Mouse (Mus musculus): ENCODE measurements around the gene Akr7a5. TPM values are rescaled to one million over a fixed set of nuclear protein-coding genes. Genes with fewer than 3 reads are reported as not detected.

The Akr7a5 gene
- polyA plus RNA-seq, 1 experiment from 2014 or later, result 210 TPM

- Histone ChIP-seq H3K36me3 (ENCODE audit: insufficient read depth, low read length) (peaks cover 13% of the 10 kb centered on the region; the same call in 1 of the 2 replicates), H3K4me3 (ENCODE audit: low read length) (no peak overlapping the region), H3K9me3 (ENCODE audit: low read length) (no peaks in the 10 kb centered on the region), H3K27ac (ENCODE audit: low read length) (no peak overlapping the region), H3K4me2 (replicated peaks; ENCODE audit: low read depth, low read length) (no peak overlapping the region), H3K9ac (replicated peaks; ENCODE audit: low read length) (no peak overlapping the region), H3K4me1 (ENCODE audit: insufficient read depth, low read length) (peaks cover 5% of the 10 kb centered on the region; the same call in 1 of the 2 replicates), H3K27me3 (ENCODE audit: insufficient read depth, low read length) (no peaks in the 10 kb centered on the region)
- ATAC-seq (ENCODE audit: low FRiP score, low TSS enrichment), result no peak
- WGBS, result 67% methylated on average over 7 of the region's 7 CpGs
These were observed 31.2 kb downstream of the Akr7a5 start for GRCm38 (mm10) chr4:139341556-139342233.

- no peak for ATAC-seq (ENCODE audit: low FRiP score, low TSS enrichment)
- Histone ChIP-seq H3K9me3 (ENCODE audit: low read length) (no peaks in the 10 kb centered on the region), H3K27me3 (ENCODE audit: insufficient read depth, low read length) (no peaks in the 10 kb centered on the region), H3K9ac (replicated peaks; ENCODE audit: low read length) (no peak overlapping the region), H3K4me2 (replicated peaks; ENCODE audit: low read depth, low read length) (no peak overlapping the region), H3K4me1 (ENCODE audit: insufficient read depth, low read length) (no peaks in the 10 kb centered on the region), H3K27ac (ENCODE audit: low read length) (no peak overlapping the region), H3K4me3 (ENCODE audit: low read length) (no peak overlapping the region), H3K36me3 (ENCODE audit: insufficient read depth, low read length) (peaks cover 32% of the 10 kb centered on the region)
- 54% methylated on average over 5 of the region's 5 CpGs for WGBS
These were observed 33.2 kb downstream of the Akr7a5 start for GRCm38 (mm10) chr4:139343718-139344117.

- H3K4me2 ChIP-seq (replicated peaks; ENCODE audit: low read depth, low read length), result no peak overlapping the region
- 83% methylated on average over 23 of the region's 23 CpGs for WGBS
- no peaks in the 10 kb centered on the region for H3K27me3 ChIP-seq (ENCODE audit: insufficient read depth, low read length)
- no peak overlapping the region for H3K27ac ChIP-seq (ENCODE audit: low read length)
- ATAC-seq (ENCODE audit: low FRiP score, low TSS enrichment), result no peak; the same call in 1 of the 2 replicates
- no peaks in the 10 kb centered on the region for H3K9me3 ChIP-seq (ENCODE audit: low read length)
- H3K36me3 ChIP-seq (ENCODE audit: insufficient read depth, low read length), result peaks cover 41% of the 10 kb centered on the region
- H3K4me3 ChIP-seq (ENCODE audit: low read length), result no peak overlapping the region
- H3K9ac ChIP-seq (replicated peaks; ENCODE audit: low read length), result no peak overlapping the region
- no peaks in the 10 kb centered on the region for H3K4me1 ChIP-seq (ENCODE audit: insufficient read depth, low read length)
These were observed 35.0 kb downstream of the Akr7a5 start for GRCm38 (mm10) chr4:139345416-139346019.

- Histone ChIP-seq H3K36me3 (ENCODE audit: insufficient read depth, low read length) (peaks cover 33% of the 10 kb centered on the region), H3K4me2 (replicated peaks; ENCODE audit: low read depth, low read length) (peak within 1 kb of the TSS; percentile 92), H3K4me3 (ENCODE audit: low read length) (peak within 1 kb of the TSS; percentile 95), H3K4me1 (ENCODE audit: insufficient read depth, low read length) (peaks cover 16% of the 10 kb centered on the region), H3K9me3 (ENCODE audit: low read length) (no peaks in the 10 kb centered on the region), H3K27me3 (ENCODE audit: insufficient read depth, low read length) (no peaks in the 10 kb centered on the region), H3K27ac (ENCODE audit: low read length) (peak within 1 kb of the TSS; percentile 98), H3K9ac (replicated peaks; ENCODE audit: low read length) (peak within 1 kb of the TSS; percentile 90)
- under 1% methylated on average over 64 of the region's 64 CpGs for WGBS
- ATAC-seq (ENCODE audit: low FRiP score, low TSS enrichment), result peak; percentile 96
These were observed 41.6 kb downstream of the Akr7a5 start, which contains the start of the genes Mrto4, Emc1 and Ubr4 for GRCm38 (mm10) chr4:139351931-139352711. TSS of gene Mrto4 (minus strand) at chr4:139352576. TSS of gene Emc1 (plus strand) at chr4:139352587. TSS of gene Ubr4 (plus strand) at chr4:139352609.

- Histone ChIP-seq H3K9ac (replicated peaks; ENCODE audit: low read length) (peak overlapping the region; percentile 90), H3K27ac (ENCODE audit: low read length) (peak overlapping the region; percentile 98), H3K36me3 (ENCODE audit: insufficient read depth, low read length) (peaks cover 35% of the 10 kb centered on the region), H3K4me3 (ENCODE audit: low read length) (peak overlapping the region; percentile 95), H3K4me2 (replicated peaks; ENCODE audit: low read depth, low read length) (peak overlapping the region; percentile 92), H3K4me1 (ENCODE audit: insufficient read depth, low read length) (peaks cover 16% of the 10 kb centered on the region), H3K9me3 (ENCODE audit: low read length) (no peaks in the 10 kb centered on the region), H3K27me3 (ENCODE audit: insufficient read depth, low read length) (no peaks in the 10 kb centered on the region)
- WGBS, result 1% methylated on average over 7 of the region's 7 CpGs
- peak; percentile 33 for ATAC-seq (ENCODE audit: low FRiP score, low TSS enrichment)
These were observed 42.3 kb downstream of the Akr7a5 start for GRCm38 (mm10) chr4:139352832-139353231.

GRCm38 (mm10) chr4:139357211-139357610, 46.7 kb downstream of the Akr7a5 start:
- Histone ChIP-seq H3K27ac (ENCODE audit: low read length) (no peak overlapping the region), H3K4me3 (ENCODE audit: low read length) (no peak overlapping the region), H3K27me3 (ENCODE audit: insufficient read depth, low read length) (no peaks in the 10 kb centered on the region), H3K36me3 (ENCODE audit: insufficient read depth, low read length) (peaks cover 54% of the 10 kb centered on the region), H3K4me2 (replicated peaks; ENCODE audit: low read depth, low read length) (no peak overlapping the region), H3K9me3 (ENCODE audit: low read length) (no peaks in the 10 kb centered on the region), H3K4me1 (ENCODE audit: insufficient read depth, low read length) (0 out of 2 replicates have a peak, but pooled peaks cover 6% of the 10 kb centered on the region), H3K9ac (replicated peaks; ENCODE audit: low read length) (no peak overlapping the region)
- no peak for ATAC-seq (ENCODE audit: low FRiP score, low TSS enrichment)
- 92% methylated on average over 3 of the region's 3 CpGs for WGBS

- ATAC-seq (ENCODE audit: low FRiP score, low TSS enrichment), result no peak
- Histone ChIP-seq H3K27ac (ENCODE audit: low read length) (no peak overlapping the region), H3K36me3 (ENCODE audit: insufficient read depth, low read length) (peaks cover 75% of the 10 kb centered on the region), H3K4me2 (replicated peaks; ENCODE audit: low read depth, low read length) (no peak overlapping the region), H3K4me1 (ENCODE audit: insufficient read depth, low read length) (no peaks in the 10 kb centered on the region), H3K4me3 (ENCODE audit: low read length) (no peak overlapping the region), H3K9me3 (ENCODE audit: low read length) (no peaks in the 10 kb centered on the region), H3K9ac (replicated peaks; ENCODE audit: low read length) (no peak overlapping the region), H3K27me3 (ENCODE audit: insufficient read depth, low read length) (no peaks in the 10 kb centered on the region)
- 95% methylated on average over 11 of the region's 11 CpGs for WGBS
These were observed 50.4 kb downstream of the Akr7a5 start for GRCm38 (mm10) chr4:139360761-139361548.

- Histone ChIP-seq H3K9ac (replicated peaks; ENCODE audit: low read length) (no peak overlapping the region), H3K9me3 (ENCODE audit: low read length) (no peaks in the 10 kb centered on the region), H3K4me2 (replicated peaks; ENCODE audit: low read depth, low read length) (no peak overlapping the region), H3K4me3 (ENCODE audit: low read length) (no peak overlapping the region), H3K36me3 (ENCODE audit: insufficient read depth, low read length) (peaks cover 81% of the 10 kb centered on the region), H3K27ac (ENCODE audit: low read length) (no peak overlapping the region), H3K27me3 (ENCODE audit: insufficient read depth, low read length) (no peaks in the 10 kb centered on the region), H3K4me1 (ENCODE audit: insufficient read depth, low read length) (no peaks in the 10 kb centered on the region)
- 97% methylated on average over 3 of the region's 3 CpGs for WGBS
- no peak for ATAC-seq (ENCODE audit: low FRiP score, low TSS enrichment)
These were observed 56.8 kb downstream of the Akr7a5 start for GRCm38 (mm10) chr4:139367336-139367735.
